Mouse (Mus musculus) ovary, postnatal 36 days (tissue): ENCODE measurements around the gene Krt24.
A peak's percentile ranks its signal among the peaks of the same experiment; 100 is the strongest.
"Not testable (repeated sequence)": the region's sequence is repeated elsewhere in the genome, so short reads cannot be mapped to it uniquely, and the experiment has no call there.

Source experiments
- DNase-seq: peaks from one replicate; pipeline ENCODE4 v3.0.0; 2022; ENCODE audit warnings: low spot score, mixed read lengths

Krt24 gene

DNA sequence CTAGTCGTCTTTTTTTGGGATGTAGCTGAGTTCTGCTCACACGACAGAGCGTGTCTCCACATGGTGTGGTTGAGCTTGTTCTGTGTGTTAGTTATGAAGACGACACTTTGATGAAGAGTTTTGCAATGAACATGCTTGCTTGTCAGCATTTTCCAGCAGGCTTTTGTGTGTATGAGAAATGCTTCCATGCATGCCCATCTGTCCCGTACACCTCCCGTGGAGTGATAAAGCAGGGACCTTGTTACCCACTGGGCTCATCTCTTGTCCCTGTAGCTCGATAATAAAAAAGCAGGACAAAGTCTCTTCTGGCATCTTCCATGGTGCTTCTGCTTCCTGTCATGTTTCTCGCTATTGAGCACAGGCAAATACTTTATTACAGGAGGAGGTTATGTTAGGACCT lies 32.4 kb downstream of the Krt24 start:
- DNase-seq: no peak

DNA sequence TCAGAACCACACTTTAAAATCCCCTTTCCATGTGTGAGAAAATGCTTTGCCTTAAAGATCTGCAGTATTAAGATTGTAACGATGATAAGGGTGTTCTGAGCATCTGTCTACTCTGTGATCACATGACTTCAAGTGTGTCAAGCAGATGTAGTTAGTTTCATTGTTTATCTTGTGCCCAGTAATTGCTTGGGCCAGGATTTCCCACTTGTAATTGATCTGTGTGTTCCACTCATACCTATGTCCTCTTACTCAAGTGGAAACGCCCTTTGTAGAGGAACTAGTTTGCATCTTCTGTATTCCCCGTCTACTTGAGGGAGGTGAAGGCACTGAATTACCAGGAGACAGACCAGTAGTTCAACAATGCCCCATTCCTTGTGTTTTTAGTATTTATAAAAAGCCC lies 34.4 kb downstream of the Krt24 start:
- DNase-seq: no peak

DNA sequence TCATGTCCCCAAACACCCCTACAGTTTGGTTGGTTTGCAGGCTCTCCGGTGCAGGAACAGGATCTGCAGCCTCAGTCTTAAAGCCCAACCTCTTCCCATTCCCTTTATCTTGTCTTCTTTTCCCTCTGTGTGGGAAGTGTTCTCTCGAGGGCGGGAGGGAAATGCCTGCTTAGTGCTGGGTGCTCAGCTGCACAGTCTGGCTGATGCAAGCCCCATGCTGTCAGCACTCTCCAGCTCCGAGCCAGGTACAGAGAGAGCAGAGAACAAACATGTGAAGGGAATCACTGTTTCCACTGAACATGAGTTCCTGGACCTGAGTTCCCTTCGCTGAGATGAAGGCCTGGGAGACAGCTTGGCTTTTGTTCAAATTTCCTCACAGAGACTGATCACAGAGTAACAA lies 34.8 kb downstream of the Krt24 start:
- DNase-seq: no peak

DNA sequence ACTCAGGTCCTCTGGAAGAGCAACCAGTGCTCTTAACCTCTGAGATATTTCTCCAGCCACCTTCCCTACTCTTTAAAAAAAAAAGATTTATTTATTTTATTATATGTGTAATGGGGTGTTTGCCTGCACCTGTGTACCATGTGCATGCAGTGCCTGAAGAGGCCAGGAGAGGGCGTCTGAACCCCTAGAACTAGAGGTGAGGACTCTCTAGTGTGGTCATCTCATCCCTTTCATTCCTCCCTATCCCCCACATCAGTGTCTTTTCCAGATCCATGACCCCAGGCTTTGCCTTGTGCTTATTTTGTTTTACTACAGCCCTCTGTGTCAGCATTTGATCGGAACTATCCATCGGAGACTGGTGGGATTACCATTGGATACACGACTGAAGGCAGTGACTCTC lies 35.9 kb downstream of the Krt24 start:
- peak; percentile 11 for DNase-seq

DNA sequence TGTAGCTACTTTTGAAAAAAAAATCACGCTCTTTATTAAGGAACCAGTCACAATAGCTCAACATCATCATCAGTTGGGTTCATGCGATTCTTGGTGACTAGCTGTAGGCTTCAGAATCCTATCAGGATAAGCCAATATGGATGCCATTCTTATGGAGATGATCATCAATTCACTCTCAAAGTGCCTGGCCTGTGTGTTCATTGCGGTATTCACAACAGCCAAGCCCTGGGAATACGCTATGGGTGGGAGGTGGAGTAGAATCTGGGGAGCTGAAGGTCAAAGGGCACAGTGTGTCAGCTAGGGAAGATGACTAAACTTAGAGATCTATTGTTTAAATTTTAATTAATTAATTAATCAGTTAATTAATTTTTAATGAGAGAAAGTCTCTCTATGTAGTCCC lies 37.1 kb downstream of the Krt24 start:
- DNase-seq: no peak

DNA sequence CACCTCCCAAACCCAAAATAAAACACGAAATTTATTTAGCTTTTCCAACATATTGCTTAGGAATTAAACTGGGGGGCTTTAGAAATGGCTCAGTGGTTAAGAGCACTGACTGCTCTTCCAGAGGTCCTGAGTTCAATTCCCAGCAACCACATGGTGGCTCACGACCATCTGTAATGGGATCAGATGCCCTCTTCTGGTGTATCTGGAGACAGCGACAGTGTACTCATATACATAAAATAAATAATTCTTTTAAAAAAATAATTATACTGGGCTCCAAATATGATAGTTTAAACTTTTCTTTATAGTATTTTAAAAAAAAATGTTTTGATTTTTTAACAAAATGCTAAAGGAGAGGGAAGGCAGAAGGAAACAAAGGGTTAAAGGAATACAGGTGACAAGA lies 40.5 kb downstream of the Krt24 start:
- DNase-seq: not testable (repeated sequence)

DNA sequence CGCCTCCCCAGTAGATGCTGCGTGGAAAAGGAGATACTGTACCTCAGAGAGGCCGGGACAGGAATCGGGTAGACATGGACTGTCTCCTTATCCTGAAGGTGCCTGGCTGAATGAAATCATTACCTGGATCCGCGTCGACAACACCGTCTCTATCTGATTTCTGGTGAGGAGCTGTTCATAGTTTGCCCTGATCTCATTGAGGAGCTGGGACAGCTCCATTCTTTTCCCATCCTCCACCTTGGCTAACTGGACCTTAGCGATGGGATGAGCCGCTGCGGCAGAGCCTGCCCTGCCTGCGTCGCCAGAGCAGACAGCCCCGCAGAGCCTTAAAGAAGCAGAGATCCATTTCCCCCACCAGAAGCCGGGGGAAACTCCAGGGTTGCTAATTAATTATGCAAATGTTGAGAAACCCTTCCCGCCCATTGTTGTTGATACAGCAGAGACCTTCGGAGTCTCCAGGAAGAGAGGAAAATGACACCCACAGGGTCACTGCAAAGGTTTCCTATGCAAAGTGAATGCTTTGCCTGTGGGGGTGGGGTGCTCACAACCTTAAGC lies 41.2 kb downstream of the Krt24 start, which contains the start of gene Krt222:
Gene Krt222 (minus strand): TSS at position 266 of the 555 bp plus-strand sequence.
- no peak for DNase-seq

DNA sequence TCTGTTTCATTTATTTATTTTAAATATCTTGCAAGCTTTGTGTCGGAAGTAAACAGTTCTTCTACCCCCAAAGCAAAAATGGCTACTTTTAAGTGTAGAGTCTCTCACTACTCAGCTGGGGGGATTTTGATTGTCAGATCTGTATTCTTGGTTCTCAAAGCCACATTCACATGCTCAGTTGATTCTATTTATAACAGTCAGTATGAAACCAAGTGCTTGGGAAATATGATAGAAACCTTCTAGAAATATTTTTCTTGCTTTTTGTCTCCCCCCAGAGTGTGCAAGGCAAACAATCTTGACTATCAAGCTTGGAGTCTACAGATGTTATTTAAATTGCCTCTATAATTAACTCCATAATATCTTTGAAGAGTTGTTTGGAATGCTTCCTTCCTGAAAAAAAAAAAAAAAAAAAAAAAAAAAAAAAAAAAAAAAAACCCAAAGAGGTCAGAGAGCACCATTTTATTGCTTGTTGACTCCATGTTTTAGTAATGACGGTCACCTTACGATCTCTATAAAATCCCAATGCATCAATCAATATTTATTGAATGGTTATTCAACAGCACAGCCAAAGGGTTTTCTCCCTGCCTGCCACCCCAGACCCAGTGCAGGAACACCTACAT lies 41.8 kb downstream of the Krt24 start:
- DNase-seq: no peak

DNA sequence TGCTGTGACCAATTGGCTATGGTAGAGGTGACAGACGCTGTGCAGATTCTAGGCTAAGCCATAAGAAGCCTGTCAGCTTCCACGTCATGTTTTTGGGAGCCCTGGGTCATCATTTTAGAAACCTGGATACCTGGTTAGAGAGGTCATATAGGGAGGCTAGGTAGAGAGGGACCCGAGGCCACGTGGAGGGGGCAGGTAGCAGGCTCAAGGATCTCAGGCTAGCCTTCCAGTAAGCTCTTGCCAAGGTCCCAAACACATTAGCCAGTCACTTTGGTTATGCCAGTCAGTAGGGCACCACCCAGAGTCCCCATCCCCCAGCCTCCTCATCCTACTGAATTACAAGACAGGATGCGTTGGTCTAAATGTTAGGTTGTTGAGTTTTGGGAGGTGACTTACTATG lies 43.0 kb downstream of the Krt24 start:
- no peak for DNase-seq

DNA sequence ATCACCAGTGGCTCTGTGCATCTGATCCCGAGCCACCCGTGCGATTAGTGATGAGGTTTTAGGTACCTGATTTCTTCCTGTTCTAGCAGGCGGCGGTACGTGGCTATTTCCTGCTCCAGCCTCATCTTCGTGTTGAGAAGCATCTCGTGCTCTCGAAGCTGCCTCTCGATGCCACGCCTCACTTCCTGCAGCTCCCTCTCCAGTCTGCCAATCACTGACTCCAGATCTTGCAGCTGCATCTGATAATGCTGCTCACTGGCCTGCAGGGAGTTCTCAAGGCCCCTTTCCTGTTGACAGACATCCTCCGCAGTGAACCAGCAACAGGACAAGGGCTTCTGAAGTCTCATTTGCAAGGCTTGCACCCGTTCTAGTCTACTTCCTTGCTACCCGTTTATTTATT lies 46.6 kb downstream of the Krt24 start:
- DNase-seq: no peak

DNA sequence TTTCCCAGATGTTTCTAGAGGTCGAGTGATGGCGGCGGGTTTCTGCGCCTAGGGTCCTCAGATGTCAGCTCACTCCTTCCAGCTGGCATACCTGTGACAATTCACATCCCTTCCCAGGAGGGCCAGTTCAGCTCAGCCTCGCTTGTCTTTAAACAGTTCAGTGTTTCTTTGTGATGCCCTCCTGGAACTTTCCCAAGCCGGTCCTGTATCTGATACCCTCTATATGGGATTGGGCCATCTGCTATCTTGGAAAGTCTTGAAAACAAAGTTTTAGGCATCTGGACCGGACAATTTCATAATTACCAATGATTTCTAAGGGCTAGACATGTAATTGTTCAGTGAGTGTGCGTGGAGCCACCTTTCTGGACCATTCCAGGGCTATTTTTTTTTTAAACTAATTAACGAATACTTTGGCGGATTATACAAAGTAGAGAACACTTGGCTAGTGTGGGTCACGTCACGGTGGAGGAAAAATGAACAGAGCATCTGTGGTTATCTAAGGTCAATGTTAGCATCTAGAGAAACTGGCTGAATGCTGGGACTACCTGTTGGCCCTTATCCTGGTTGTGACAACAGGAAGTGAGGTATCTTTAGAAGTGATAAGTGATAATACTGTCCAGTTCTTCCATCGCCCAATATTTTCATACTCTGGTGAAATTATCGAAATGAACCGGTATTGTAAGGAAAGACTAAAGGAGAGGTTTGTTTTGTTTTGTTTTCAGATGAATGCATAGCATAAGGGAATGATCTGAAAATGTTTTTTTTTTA lies 53.8 kb downstream of the Krt24 start:
- DNase-seq: no peak

DNA sequence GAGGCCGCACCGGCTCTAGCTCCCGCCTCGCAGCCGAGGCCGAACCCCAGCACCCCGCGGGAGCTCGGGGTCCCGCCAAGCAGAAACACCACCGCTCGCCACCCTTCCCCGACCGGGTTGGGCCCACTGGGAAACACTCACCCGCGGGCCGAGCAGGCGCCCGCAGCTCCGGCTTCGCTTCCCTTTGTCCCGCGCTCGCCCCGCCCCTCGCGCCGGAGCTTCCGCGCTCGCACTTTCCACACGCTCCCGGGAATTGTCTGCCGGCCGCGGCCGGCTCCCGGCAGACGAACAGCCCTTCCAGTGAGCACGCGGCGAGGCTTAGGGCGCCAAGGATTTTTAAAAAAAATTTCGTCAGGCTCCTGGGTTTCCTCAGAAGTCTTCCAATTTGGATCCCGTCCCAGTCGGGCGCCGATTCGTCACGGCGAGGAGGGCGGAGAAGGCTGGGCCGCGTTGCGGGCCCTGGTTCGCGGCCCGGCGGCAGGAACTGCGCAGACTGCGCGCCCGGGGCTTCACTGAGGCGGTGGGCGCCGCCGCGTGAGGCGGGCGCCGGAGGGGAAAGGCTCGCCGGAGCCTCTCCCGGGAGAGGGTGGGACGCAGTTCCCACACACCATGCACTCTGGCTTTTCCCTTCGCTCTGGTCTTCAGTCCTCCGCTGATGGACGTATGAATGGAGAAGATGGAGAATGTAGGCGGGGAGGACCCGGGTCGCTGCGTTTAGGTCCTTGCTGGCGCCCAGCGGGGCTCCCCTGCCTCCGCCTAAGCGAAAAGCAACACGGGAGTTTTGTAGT lies 54.6 kb downstream of the Krt24 start, which contains the start of gene Smarce1:
Gene Smarce1 (minus strand): TSS at position 757 of the 788 bp plus-strand sequence.
- peak; percentile 81 for DNase-seq
